Mouse (Mus musculus) forebrain, embryonic 12.5 days (tissue): ENCODE results near the gene Mtnr1b. TPM values are rescaled to one million over a fixed set of nuclear protein-coding genes. Genes with fewer than 3 reads are reported as not detected.
A peak's percentile ranks its signal among the peaks of the same experiment; 100 is the strongest.
"Not testable (repeated sequence)": the region's sequence is repeated elsewhere in the genome, so short reads cannot be mapped to it uniquely, and the experiment has no call there.

Experiments used
- ATAC-seq: fragments of 200-750 bp; cut with Nextera tagmentation; 2 replicates; pipeline ENCODE4 v1.8.0; 2017; ENCODE audit warnings: moderate TSS enrichment; ENCODE audit not compliant: low FRiP score
- H3K27ac ChIP-seq: fragments of 300-500 bp; sonication (generic); 2 replicates; pipeline ENCODE4 v1.5.1; 2016; ENCODE audit warnings: mild to moderate bottlenecking
- H3K27me3 ChIP-seq: fragments of 300-500 bp; sonication (generic); 2 replicates; pipeline ENCODE4 v1.6.1; 2016; ENCODE audit warnings: mild to moderate bottlenecking
- H3K36me3 ChIP-seq: fragments of 300-500 bp; sonication (generic); replicated peaks from 2 replicates; pipeline ENCODE4 v1.6.1; 2016; ENCODE audit warnings: mild to moderate bottlenecking
- H3K4me1 ChIP-seq: fragments of 300-500 bp; sonication (generic); 2 replicates; pipeline ENCODE4 v1.6.1; 2016
- H3K4me2 ChIP-seq: fragments of 300-500 bp; sonication (generic); 2 replicates; pipeline ENCODE4 v1.6.1; 2016; ENCODE audit warnings: mild to moderate bottlenecking, moderate library complexity
- H3K4me3 ChIP-seq: fragments of 300-500 bp; sonication (generic); replicated peaks from 2 replicates; pipeline ENCODE4 v1.5.1; 2016; ENCODE audit warnings: mild to moderate bottlenecking
- H3K9ac ChIP-seq: fragments of 300-500 bp; sonication (generic); 2 replicates; pipeline ENCODE4 v1.6.1; 2016; ENCODE audit warnings: mild to moderate bottlenecking
- H3K9me3 ChIP-seq: fragments of 300-500 bp; sonication (generic); 2 replicates; pipeline ENCODE4 v1.6.1; 2016
- WGBS: fragments of 180-500 bp; shearing (Covaris S2); methylation state at CpG from one replicate; pipeline ENCODE4 v1.1.7; 2016; 5-methylcytosine and 5-hydroxymethylcytosine counted together
- polyA plus RNA-seq: library from polyadenylated mRNA; unstranded; fragments of >200 nt; fragmentation: Nextera tagmentation; extraction: Ambion mirVana; gene quantifications from 2 replicates; pipeline ENCODE4 v1.2.1, GENCODE M21; 2016

The Mtnr1b gene
- polyA plus RNA-seq, 1 experiment from 2014 or later = not detected

- ATAC-seq = no peak
- WGBS = 59% methylated on average over 4 of the region's 4 CpGs
Observed at GRCm38 (mm10) chr9:15869456-15869855, 4.9 kb downstream of the Mtnr1b start.

DNA sequence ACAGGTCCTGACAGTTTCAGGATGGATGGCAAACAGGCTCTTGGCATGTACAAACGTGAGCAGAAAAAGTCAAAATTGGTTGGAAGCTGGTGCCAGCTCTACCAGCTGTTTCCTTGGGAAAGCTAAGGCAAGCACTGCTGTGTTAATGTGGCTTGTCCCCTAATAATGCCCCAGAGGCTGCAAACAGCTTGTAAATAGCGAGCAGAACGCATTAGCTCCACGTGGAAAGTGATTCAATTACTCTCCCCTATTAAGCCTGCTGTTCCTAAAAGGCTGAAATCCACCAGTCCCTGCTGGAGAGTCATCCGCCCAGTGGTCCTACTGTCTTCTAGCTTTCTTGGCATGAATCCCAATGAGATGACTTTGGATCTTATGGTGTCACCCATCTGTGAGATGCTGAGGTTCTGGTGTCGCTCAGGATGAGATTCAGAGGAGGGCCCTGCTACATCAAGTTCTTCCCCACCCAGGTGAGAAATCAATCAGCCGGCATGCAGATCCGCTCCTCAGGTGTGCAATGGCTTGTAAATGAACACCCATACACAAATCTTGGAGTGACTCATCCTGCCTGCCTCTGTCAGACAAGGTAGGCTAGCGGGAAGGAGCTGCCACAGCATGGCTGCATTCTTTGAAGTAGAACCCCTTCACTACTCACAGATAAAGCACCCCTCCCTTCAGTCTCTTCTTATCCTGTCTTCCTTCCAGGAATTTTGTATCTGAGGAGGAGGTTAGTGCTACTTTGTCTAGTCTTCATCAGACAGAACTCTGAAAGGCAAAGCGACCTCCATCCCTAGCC, 7.9 kb downstream of the Mtnr1b start:
- WGBS = 70% methylated on average over 10 of the region's 10 CpGs
- H3K36me3 ChIP-seq = no peaks in the 10 kb centered on the region
- H3K27ac ChIP-seq = no peak overlapping the region
- no peak for ATAC-seq
- no peak overlapping the region for H3K4me2 ChIP-seq
- no peak overlapping the region for H3K9ac ChIP-seq
- no peak overlapping the region for H3K4me3 ChIP-seq
- H3K27me3 ChIP-seq = no peaks in the 10 kb centered on the region
- no peaks in the 10 kb centered on the region for H3K9me3 ChIP-seq
- no peaks in the 10 kb centered on the region for H3K4me1 ChIP-seq

More at GRCm38 (mm10) chr9:15869456-15869855, 4.9 kb downstream of the Mtnr1b start:
- Histone ChIP-seq H3K27me3 (peaks cover 7% of the 10 kb centered on the region), H3K9ac (no peak overlapping the region), H3K4me2 (no peak overlapping the region), H3K27ac (no peak overlapping the region), H3K4me1 (no peaks in the 10 kb centered on the region), H3K4me3 (no peak overlapping the region), H3K36me3 (no peaks in the 10 kb centered on the region), H3K9me3 (no peaks in the 10 kb centered on the region)

DNA sequence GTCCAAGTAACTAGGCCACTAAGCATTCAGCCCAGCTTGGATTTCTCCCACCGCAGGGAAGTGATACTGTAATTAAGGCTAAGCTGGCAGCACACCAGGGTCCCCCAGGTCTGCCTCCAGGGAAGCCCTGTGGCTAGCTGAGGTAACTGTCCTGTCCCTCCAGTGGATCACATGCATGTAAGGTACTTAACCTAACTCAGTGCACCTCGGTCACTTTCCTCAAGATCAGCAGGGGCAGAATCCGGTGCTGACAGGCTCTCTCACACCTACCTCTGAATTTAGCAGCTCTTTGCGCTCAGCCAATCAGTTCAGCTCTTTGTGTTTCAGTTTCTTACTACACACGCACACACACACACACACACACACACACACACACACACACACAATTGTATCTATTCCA, 13.0 kb downstream of the Mtnr1b start:
- Histone ChIP-seq H3K27me3 (no peaks in the 10 kb centered on the region), H3K4me1 (no peaks in the 10 kb centered on the region), H3K9ac (no peak overlapping the region), H3K4me3 (no peak overlapping the region), H3K27ac (no peak overlapping the region), H3K36me3 (no peaks in the 10 kb centered on the region), H3K9me3 (no peaks in the 10 kb centered on the region), H3K4me2 (no peak overlapping the region)
- 77% methylated on average over 5 of the region's 5 CpGs for WGBS
- ATAC-seq = no peak

GRCm38 (mm10) chr9:15850749-15851148, 23.6 kb downstream of the Mtnr1b start:
- H3K4me2 ChIP-seq = no peak overlapping the region
- H3K9ac ChIP-seq = no peak overlapping the region
- no peak for ATAC-seq
- H3K9me3 ChIP-seq = no peaks in the 10 kb centered on the region
- no peak overlapping the region for H3K4me3 ChIP-seq
- H3K36me3 ChIP-seq = no peaks in the 10 kb centered on the region
- no peaks in the 10 kb centered on the region for H3K4me1 ChIP-seq
- H3K27ac ChIP-seq = no peak overlapping the region
- H3K27me3 ChIP-seq = no peaks in the 10 kb centered on the region

DNA sequence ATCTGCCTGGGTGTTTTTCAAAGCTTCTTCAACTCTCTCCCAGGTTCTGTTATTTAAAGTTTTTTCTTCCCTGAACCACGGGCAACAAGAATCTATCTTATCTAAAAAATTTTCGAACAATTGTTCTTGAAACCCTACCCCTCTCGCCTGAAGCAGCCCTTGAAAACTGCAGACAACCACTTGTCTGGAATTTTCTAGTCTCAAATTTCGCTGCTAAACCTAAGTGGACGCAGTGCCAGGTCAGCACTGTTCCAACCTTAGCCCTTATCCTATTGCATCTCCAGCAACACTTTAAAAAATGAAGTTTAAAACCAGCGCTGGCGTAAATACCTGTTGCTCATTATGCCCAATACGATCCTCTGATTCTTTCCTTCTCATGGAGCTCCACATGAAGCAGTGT, 29.0 kb downstream of the Mtnr1b start:
- H3K27ac ChIP-seq = no peak overlapping the region
- no peak for ATAC-seq
- H3K9ac ChIP-seq = no peak overlapping the region
- H3K9me3 ChIP-seq = no peaks in the 10 kb centered on the region
- no peaks in the 10 kb centered on the region for H3K4me1 ChIP-seq
- no peaks in the 10 kb centered on the region for H3K36me3 ChIP-seq
- 86% methylated on average over 8 of the region's 8 CpGs for WGBS
- no peaks in the 10 kb centered on the region for H3K27me3 ChIP-seq
- no peak overlapping the region for H3K4me3 ChIP-seq
- H3K4me2 ChIP-seq = no peak overlapping the region

DNA sequence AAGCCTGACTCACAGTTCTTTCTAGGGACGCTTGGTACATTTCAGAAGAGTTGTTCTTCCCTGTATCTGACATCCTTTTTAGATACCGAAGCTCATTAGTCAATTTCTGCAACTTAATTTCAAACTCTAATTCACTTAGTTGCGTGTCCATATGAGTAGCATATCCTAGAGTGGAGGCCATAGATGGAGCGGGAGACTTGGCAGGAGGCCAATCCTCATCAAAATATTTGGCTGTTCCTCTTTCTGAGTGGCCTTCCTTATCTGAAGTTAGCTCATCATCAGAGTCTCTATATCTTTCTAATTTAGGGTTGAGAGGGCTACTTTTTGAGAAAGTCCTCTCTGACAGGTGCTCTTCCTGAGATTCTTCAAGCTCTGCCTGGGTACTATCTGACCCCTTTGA, 29.4 kb downstream of the Mtnr1b start:
- not testable (repeated sequence) for H3K4me2 ChIP-seq, H3K4me1 ChIP-seq, H3K9me3 ChIP-seq, H3K4me3 ChIP-seq, H3K27ac ChIP-seq, H3K36me3 ChIP-seq, ATAC-seq, H3K9ac ChIP-seq, H3K27me3 ChIP-seq
- WGBS = 87% methylated on average over 4 of the region's 4 CpGs

DNA sequence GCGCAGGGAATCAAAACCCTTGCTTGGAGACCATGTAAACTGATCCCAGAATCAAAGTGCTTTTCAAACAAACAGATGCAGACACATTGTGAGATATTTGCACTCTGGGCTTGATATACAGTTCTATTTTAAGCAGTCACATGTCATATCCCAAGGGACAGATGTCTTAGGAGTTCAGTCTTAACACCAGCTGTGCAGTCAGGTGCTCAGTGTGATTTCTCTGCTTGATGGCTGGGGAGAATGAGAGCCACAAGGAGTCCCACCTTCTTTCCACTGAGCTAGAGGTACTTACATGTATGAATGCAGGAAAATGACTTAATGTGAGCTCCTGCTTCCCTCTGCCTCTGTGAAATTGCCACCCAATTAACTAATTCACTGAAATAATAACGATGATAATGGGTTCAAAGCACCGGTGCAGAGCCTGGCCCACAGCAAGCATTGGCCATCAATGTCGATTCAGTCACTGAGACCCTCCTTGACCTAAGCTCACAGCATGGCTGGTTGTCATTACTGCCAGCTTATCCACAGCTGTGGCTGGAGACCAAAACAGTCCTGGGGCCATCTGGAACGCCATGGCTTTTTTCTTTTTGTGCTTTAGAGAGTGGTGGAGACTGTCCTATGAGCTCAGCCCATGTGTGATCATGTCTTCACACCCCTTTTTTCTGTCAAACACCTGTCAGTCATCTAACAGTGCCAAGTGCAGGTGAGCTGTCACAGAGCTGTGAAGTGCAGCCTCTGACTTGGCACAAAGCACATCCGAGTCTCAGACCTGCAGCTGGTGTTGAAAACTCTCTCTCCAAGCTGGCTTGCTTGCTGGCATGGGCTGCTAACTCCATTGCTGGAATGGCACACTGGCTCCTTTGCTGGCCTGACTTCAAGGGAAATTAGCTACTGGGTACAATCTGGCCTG, 61.1 kb downstream of the Mtnr1b start:
- peaks cover 8% of the 10 kb centered on the region; the same call in 1 of the 2 replicates for H3K4me1 ChIP-seq
- 52% methylated on average over 6 of the region's 6 CpGs for WGBS
- ATAC-seq = peak; percentile 91
- peak overlapping the region; percentile 56 for H3K27ac ChIP-seq
- H3K4me3 ChIP-seq = no peak overlapping the region
- H3K9ac ChIP-seq = no peak overlapping the region
- H3K36me3 ChIP-seq = no peaks in the 10 kb centered on the region
- H3K9me3 ChIP-seq = no peaks in the 10 kb centered on the region
- H3K4me2 ChIP-seq = no peak overlapping the region
- H3K27me3 ChIP-seq = no peaks in the 10 kb centered on the region

- Histone ChIP-seq H3K9me3 (no peaks in the 10 kb centered on the region), H3K9ac (no peak overlapping the region), H3K4me2 (no peak overlapping the region), H3K27me3 (no peaks in the 10 kb centered on the region), H3K27ac (no peak overlapping the region), H3K4me3 (no peak overlapping the region), H3K36me3 (no peaks in the 10 kb centered on the region), H3K4me1 (no peaks in the 10 kb centered on the region)
- 87% methylated on average over 2 of the region's 2 CpGs for WGBS
- no peak for ATAC-seq
Observed at GRCm38 (mm10) chr9:15804296-15804695, 70.1 kb downstream of the Mtnr1b start.

- H3K4me2 ChIP-seq = no peak overlapping the region
- no peaks in the 10 kb centered on the region for H3K27me3 ChIP-seq
- H3K4me1 ChIP-seq = no peaks in the 10 kb centered on the region
- no peak overlapping the region for H3K9ac ChIP-seq
- ATAC-seq = no peak
- no peaks in the 10 kb centered on the region for H3K9me3 ChIP-seq
- no peak overlapping the region for H3K27ac ChIP-seq
- H3K4me3 ChIP-seq = no peak overlapping the region
- no peaks in the 10 kb centered on the region for H3K36me3 ChIP-seq
Observed at GRCm38 (mm10) chr9:15802413-15803027, 71.8 kb downstream of the Mtnr1b start.

- Histone ChIP-seq H3K27me3 (no peaks in the 10 kb centered on the region), H3K27ac (no peak overlapping the region), H3K4me3 (no peak overlapping the region), H3K4me1 (no peaks in the 10 kb centered on the region), H3K36me3 (no peaks in the 10 kb centered on the region), H3K4me2 (no peak overlapping the region), H3K9me3 (no peaks in the 10 kb centered on the region), H3K9ac (no peak overlapping the region)
- ATAC-seq = no peak
- 92% methylated on average over 5 of the region's 5 CpGs for WGBS
Observed at GRCm38 (mm10) chr9:15800402-15800801, 74.0 kb downstream of the Mtnr1b start.

GRCm38 (mm10) chr9:15794408-15794807, 79.9 kb downstream of the Mtnr1b start:
- no peak for ATAC-seq
- no peaks in the 10 kb centered on the region for H3K9me3 ChIP-seq
- no peaks in the 10 kb centered on the region for H3K27me3 ChIP-seq
- no peak overlapping the region for H3K27ac ChIP-seq
- WGBS = 87% methylated on average over 6 of the region's 6 CpGs
- no peaks in the 10 kb centered on the region for H3K4me1 ChIP-seq
- no peak overlapping the region for H3K4me3 ChIP-seq
- no peak overlapping the region for H3K9ac ChIP-seq
- H3K4me2 ChIP-seq = no peak overlapping the region
- no peaks in the 10 kb centered on the region for H3K36me3 ChIP-seq

GRCm38 (mm10) chr9:15792076-15792475, 82.3 kb downstream of the Mtnr1b start:
- no peaks in the 10 kb centered on the region for H3K27me3 ChIP-seq
- H3K27ac ChIP-seq = no peak overlapping the region
- H3K4me1 ChIP-seq = no peaks in the 10 kb centered on the region
- no peak overlapping the region for H3K4me3 ChIP-seq
- H3K9me3 ChIP-seq = no peaks in the 10 kb centered on the region
- H3K36me3 ChIP-seq = no peaks in the 10 kb centered on the region
- no peak overlapping the region for H3K9ac ChIP-seq
- WGBS = 90% methylated on average over 9 of the region's 9 CpGs
- no peak for ATAC-seq
- H3K4me2 ChIP-seq = no peak overlapping the region
